ENCODE assay signal across 18 mouse cellular contexts in genomic region chr16:21630614-21631013, GRCm38 (mm10).
"Had no signal": no experiment of that assay in that cellular context is flagged by ENCODE, and none has a peak within 500 bp of the region (broad histone marks: within the 10 kb centered on the region; RNA-seq: fewer than 3 reads in every experiment).

No protein-coding gene starts in this region.

- H3K9ac ChIP-seq: kidney, embryonic 15.5 days; limb, embryonic 13.5 days; liver, embryonic 15.5 days; midbrain, embryonic 13.5 days; neural tube, embryonic 15.5 days had no signal

- H3K27ac ChIP-seq: kidney, embryonic 15.5 days; limb, embryonic 13.5 days; liver, embryonic 15.5 days; midbrain, embryonic 13.5 days; neural tube, embryonic 15.5 days; stomach, postnatal 0 days had no signal

- H3K4me3 ChIP-seq: kidney, embryonic 15.5 days; limb, embryonic 13.5 days; liver, embryonic 15.5 days; midbrain, embryonic 13.5 days; myocyte; neural tube, embryonic 15.5 days had no signal

- H3K27me3 ChIP-seq: kidney, embryonic 15.5 days; limb, embryonic 13.5 days; liver, embryonic 15.5 days; midbrain, embryonic 13.5 days; neural tube, embryonic 15.5 days had no signal

- H3K36me3 ChIP-seq: kidney, embryonic 15.5 days; limb, embryonic 13.5 days; liver, embryonic 15.5 days; midbrain, embryonic 13.5 days; neural tube, embryonic 15.5 days had no signal

- ATAC-seq: lung, postnatal 0 days; midbrain, embryonic 13.5 days had no signal

- H3K4me2 ChIP-seq: kidney, embryonic 15.5 days; limb, embryonic 13.5 days; liver, embryonic 11.5 days; liver, embryonic 15.5 days; midbrain, embryonic 13.5 days; neural tube, embryonic 15.5 days had no signal

- DNase-seq: kidney, adult 18-20 months; kidney, postnatal 14 days; left cerebral cortex, postnatal 4 days; lung, adult 2 months; lung, postnatal 36 days; retina, postnatal 1 day; right cerebral cortex, postnatal 4 days; spleen, adult 18-20 months; thymus, postnatal 4 days had no signal

- H3K4me1 ChIP-seq: liver, embryonic 15.5 days had no signal

- H3K9me3 ChIP-seq: kidney, embryonic 15.5 days; limb, embryonic 13.5 days; liver, embryonic 15.5 days; midbrain, embryonic 13.5 days; neural tube, embryonic 15.5 days had no signal
